Mouse (Mus musculus) stomach, embryonic 15.5 days (tissue): ENCODE results near the gene Urb1. TPM values are rescaled to one million over a fixed set of nuclear protein-coding genes. Genes with fewer than 3 reads are reported as not detected.
A peak's percentile ranks its signal among the peaks of the same experiment; 100 is the strongest.

Experiments used
- ATAC-seq: fragments of 200-750 bp; cut with Nextera tagmentation; 2 replicates; pipeline ENCODE4 v1.8.0; 2017; ENCODE audit warnings: low read depth, moderate number of reproducible peaks, moderate TSS enrichment; ENCODE audit not compliant: insufficient read depth, low FRiP score
- H3K27ac ChIP-seq: fragments of 300-500 bp; sonication (generic); 2 replicates; pipeline ENCODE4 v1.5.1; 2015; ENCODE audit warnings: mild to moderate bottlenecking, inconsistent platforms
- H3K27me3 ChIP-seq: fragments of 300-500 bp; sonication (generic); replicated peaks from 2 replicates; pipeline ENCODE4 v1.6.1; 2015; ENCODE audit warnings: inconsistent platforms
- H3K36me3 ChIP-seq: fragments of 300-500 bp; sonication (generic); 2 replicates; pipeline ENCODE4 v1.6.1; 2015; ENCODE audit warnings: inconsistent platforms
- H3K4me1 ChIP-seq: fragments of 300-500 bp; sonication (generic); 2 replicates; pipeline ENCODE4 v1.6.1; 2015; ENCODE audit warnings: inconsistent platforms
- H3K4me2 ChIP-seq: fragments of 300-500 bp; sonication (generic); 2 replicates; pipeline ENCODE4 v1.6.1; 2015; ENCODE audit warnings: mild to moderate bottlenecking, inconsistent platforms
- H3K4me3 ChIP-seq: fragments of 300-500 bp; sonication (generic); replicated peaks from 2 replicates; pipeline ENCODE4 v1.5.1; 2015; ENCODE audit warnings: inconsistent platforms
- H3K9ac ChIP-seq: fragments of 300-500 bp; sonication (generic); 2 replicates; pipeline ENCODE4 v1.6.1; 2015; ENCODE audit warnings: inconsistent platforms
- H3K9me3 ChIP-seq: fragments of 300-500 bp; sonication (generic); 2 replicates; pipeline ENCODE4 v1.6.1; 2016; ENCODE audit warnings: inconsistent platforms
- WGBS: fragments of 180-500 bp; shearing (Covaris S2); methylation state at CpG from one replicate; pipeline ENCODE4 v1.1.7; 2015; 5-methylcytosine and 5-hydroxymethylcytosine counted together
- polyA plus RNA-seq: library from polyadenylated mRNA; unstranded; fragments of >200 nt; fragmentation: Nextera tagmentation; extraction: Ambion mirVana; gene quantifications from 2 replicates; pipeline ENCODE4 v1.2.1, GENCODE M21; 2015

The Urb1 gene
- 6.4 and 9.0 TPM in 2 replicates for polyA plus RNA-seq

DNA sequence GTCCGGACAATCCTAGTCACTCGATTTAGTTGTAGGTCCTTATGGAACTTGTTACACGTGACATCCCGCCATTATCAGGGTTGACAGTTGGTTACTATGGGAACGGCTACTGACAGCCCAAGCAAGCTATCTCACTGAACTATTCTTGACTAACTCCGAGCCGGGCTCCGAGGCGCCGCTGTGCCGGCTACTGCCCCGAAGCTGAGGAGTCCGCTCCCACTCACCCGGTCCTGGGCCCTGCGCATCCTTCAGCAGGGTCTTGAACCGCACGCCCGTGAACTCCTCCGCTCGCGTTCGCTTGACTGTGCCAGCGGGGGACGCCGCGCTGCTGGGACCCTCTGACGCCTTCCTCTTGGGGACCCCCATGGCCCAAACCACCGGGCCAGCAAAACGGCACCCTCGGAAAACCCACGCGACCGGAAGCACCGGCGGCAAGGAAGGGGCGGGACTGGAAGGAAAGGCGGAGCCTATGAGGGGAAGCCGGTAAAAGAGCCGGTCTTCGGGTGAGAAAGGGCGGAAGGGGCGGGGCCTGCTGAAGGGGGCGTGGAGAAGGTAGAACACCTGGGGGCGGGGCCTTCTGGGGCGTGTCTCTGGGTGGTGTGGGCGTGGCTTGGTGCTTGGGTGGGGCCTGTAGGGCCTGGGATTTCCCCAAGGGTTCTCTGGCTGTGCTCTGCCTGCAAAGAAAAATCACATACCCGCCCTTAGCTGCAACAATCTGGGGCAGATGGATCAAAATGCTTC is at the start of gene Urb1:
Gene Urb1 (minus strand): TSS at position 439 of the 741 bp plus-strand sequence.
- no peaks in the 10 kb centered on the region for H3K27me3 ChIP-seq
- H3K27ac ChIP-seq: peak within 1 kb of the TSS; percentile 83
- H3K9me3 ChIP-seq: no peaks in the 10 kb centered on the region
- WGBS: under 1% methylated on average over 47 of the region's 47 CpGs
- peak within 1 kb of the TSS; percentile 89 for H3K4me3 ChIP-seq
- peaks cover 15% of the 10 kb centered on the region; the same call in 1 of the 2 replicates for H3K4me1 ChIP-seq
- H3K9ac ChIP-seq: peak within 1 kb of the TSS; percentile 45
- peak within 1 kb of the TSS; percentile 76 for H3K4me2 ChIP-seq
- peak; percentile 93 for ATAC-seq
- H3K36me3 ChIP-seq: no peaks in the 10 kb centered on the region

DNA sequence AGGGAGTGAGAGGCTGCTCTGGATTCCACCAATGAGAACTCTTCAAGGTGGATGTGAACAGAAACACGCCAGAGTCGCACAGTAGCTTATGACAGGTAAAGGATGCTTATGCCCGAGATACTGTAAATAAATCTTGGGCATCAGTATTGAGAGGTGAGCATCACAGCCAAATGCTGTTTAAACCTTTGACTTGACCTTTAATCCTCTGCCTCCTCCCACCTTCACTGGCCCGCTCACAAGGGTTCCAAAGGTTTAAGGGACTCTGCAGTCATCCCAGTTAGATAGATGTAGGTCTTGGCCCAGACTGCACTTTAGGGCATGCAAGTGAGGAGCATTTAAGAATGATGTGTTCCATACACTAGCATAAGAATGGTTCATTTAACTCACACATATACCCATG is 48.0 kb upstream of the Urb1 start:
- no peaks in the 10 kb centered on the region for H3K4me1 ChIP-seq
- WGBS: 64% methylated on average over 4 of the region's 4 CpGs
- no peak overlapping the region for H3K4me3 ChIP-seq
- no peaks in the 10 kb centered on the region for H3K27me3 ChIP-seq
- H3K9me3 ChIP-seq: no peaks in the 10 kb centered on the region
- H3K9ac ChIP-seq: no peak overlapping the region
- H3K27ac ChIP-seq: no peak overlapping the region
- ATAC-seq: no peak
- no peak overlapping the region for H3K4me2 ChIP-seq
- no peaks in the 10 kb centered on the region for H3K36me3 ChIP-seq

DNA sequence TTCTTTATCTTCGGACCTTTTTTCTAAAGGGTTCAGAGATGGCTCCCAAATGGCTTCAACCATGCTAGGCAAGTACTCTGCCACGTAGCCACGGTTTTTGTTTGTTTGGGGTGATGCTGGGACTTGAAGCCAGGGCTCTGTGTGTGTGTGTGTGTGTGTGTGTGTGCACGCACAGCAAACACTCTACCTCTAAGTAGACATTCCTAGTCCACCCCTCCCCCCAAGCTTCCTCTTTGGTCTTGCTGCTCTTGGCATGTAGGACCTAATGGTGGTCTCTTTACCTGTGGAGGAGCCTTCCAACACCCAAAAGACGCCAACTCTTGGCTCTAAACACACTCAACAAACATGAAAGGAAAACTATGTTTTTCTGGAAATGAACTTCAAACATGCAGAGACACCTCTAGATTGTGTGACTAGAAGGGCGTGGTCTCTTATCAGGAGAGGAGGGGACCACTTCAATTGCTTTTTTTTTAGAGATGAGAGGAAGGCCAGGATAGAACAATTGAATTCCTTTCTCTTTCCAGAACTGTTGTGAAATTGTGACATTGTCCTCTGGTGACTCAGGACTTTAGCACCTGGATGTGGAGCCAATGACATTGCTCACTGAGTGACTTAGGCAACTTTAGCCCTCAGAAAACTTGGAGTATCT is 46.5 kb upstream of the Urb1 start:
- no peak overlapping the region for H3K27ac ChIP-seq
- WGBS: 74% methylated on average over 6 of the region's 6 CpGs
- no peaks in the 10 kb centered on the region for H3K9me3 ChIP-seq
- H3K4me3 ChIP-seq: no peak overlapping the region
- H3K9ac ChIP-seq: no peak overlapping the region
- H3K36me3 ChIP-seq: no peaks in the 10 kb centered on the region
- no peaks in the 10 kb centered on the region for H3K27me3 ChIP-seq
- ATAC-seq: no peak
- no peaks in the 10 kb centered on the region for H3K4me1 ChIP-seq
- H3K4me2 ChIP-seq: no peak overlapping the region

DNA sequence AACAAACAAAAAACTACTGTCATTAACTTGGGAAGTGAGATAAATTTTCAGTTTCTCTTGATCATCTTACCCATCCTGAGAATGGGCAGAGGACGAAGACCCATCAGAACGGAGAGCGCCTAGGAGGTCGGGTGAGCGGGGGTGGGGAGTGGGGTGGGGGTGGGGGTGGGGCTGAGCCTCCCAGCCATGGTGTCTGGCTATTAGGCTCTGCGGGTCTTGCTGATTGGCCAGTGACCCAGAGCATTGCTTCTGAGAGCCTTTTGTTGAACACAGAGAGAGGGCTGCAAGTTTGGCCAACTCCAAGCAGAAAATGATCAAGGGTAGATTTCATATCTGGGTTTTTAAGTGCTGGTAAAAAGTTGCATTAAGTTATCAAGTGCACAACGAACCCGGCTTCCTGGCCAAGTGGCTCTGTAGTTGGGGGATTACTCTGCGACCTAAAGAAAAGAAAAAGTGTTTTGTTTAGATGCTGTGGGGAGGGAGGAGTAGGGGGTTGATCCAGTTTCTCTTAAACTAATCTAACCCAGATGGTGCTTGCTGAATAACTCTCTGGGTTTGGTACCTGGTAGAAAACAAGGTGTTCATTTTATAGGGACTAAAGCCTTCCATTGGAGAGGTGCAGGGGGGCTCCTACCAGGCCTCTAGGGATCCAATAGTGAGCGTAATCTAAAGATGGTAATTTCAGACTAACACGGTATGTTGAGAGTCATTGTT is 41.6 kb upstream of the Urb1 start:
- 70% methylated on average over 11 of the region's 11 CpGs for WGBS
- H3K4me2 ChIP-seq: no peak overlapping the region
- ATAC-seq: no peak

DNA sequence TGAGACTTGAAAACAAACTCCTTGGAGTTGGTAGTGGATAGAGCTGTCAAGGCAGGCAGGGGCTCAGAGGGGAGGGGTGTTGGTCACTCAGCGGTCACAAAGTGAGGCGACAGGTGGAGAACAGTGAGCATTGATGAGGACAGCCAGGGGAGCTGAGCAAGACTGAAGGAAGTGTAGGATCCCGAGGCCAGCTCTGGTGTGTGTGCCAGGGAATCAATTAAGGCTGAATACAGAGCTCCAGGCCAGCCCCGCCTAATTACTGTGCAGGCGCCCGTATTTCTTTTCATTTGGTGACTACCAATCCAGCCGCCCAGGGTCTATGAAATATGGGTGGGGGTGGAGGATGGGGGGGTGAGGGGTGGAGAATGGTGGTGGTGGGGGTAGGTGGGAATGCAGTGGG is 40.7 kb upstream of the Urb1 start:
- Histone ChIP-seq H3K36me3 (no peaks in the 10 kb centered on the region), H3K9me3 (no peaks in the 10 kb centered on the region), H3K27me3 (no peaks in the 10 kb centered on the region), H3K4me1 (no peaks in the 10 kb centered on the region), H3K4me2 (no peak overlapping the region), H3K27ac (no peak overlapping the region), H3K9ac (no peak overlapping the region), H3K4me3 (no peak overlapping the region)
- 67% methylated on average over 7 of the region's 7 CpGs for WGBS
- ATAC-seq: no peak

More for the DNA sequence above, 41.6 kb upstream of the Urb1 start:
- H3K4me3 ChIP-seq: no peak overlapping the region
- no peak overlapping the region for H3K27ac ChIP-seq
- no peaks in the 10 kb centered on the region for H3K27me3 ChIP-seq
- no peaks in the 10 kb centered on the region for H3K36me3 ChIP-seq
- H3K4me1 ChIP-seq: no peaks in the 10 kb centered on the region
- H3K9ac ChIP-seq: no peak overlapping the region
- H3K9me3 ChIP-seq: no peaks in the 10 kb centered on the region

DNA sequence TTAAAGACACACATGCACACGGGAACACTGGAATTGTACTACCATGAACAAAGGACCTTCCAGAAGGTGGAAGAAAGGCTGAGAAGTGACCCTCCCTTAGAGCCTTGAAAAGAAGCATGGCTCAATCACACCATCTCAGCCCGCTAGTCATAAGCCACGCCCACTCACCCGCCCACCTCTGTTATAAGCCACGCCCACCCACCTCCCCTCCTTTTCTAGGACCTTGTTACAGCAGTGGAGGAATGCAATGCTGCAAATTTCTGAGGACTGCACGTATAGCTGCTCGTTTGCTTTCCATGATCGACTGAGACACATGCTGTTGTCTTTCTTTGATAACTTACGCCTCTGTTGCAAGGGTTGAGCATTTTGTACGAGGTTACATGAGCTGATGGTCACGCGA is 39.0 kb upstream of the Urb1 start:
- H3K4me3 ChIP-seq: no peak overlapping the region
- H3K27ac ChIP-seq: no peak overlapping the region
- H3K9me3 ChIP-seq: no peaks in the 10 kb centered on the region
- no peak overlapping the region for H3K4me2 ChIP-seq
- 46% methylated on average over 12 of the region's 12 CpGs for whole genome bisulfite sequencing
- no peaks in the 10 kb centered on the region for H3K4me1 ChIP-seq
- no peak overlapping the region for H3K9ac ChIP-seq
- H3K27me3 ChIP-seq: no peaks in the 10 kb centered on the region
- no peaks in the 10 kb centered on the region for H3K36me3 ChIP-seq
- ATAC-seq: 0 out of 2 replicates have a peak, but pooled peaks have one; percentile 18

DNA sequence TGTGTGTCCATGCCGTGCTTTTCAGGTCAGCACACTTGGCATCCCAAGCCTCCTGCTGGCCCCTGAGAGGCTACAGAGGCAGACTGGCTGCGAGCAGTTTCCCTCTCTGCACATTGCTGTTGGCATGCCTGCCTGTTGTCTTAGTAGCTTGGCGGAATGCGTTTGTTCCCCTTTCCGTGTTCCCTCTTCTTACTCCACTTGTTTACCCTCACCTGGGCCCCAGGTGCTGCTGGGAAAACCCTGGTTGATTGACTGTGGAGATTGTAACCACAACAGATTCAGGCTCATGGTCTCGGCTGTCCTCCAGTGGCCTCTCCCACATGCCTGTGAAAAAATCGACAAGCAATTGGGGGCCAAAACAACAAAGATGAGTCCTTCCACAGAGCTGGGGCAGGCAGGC is 38.5 kb upstream of the Urb1 start:
- no peak overlapping the region for H3K4me2 ChIP-seq
- H3K4me3 ChIP-seq: no peak overlapping the region
- no peak overlapping the region for H3K27ac ChIP-seq
- no peaks in the 10 kb centered on the region for H3K9me3 ChIP-seq
- no peaks in the 10 kb centered on the region for H3K36me3 ChIP-seq
- H3K4me1 ChIP-seq: no peaks in the 10 kb centered on the region
- 0 out of 2 replicates have a peak, but pooled peaks have one; percentile 7 for ATAC-seq
- H3K27me3 ChIP-seq: no peaks in the 10 kb centered on the region
- H3K9ac ChIP-seq: no peak overlapping the region
- WGBS: 64% methylated on average over 7 of the region's 7 CpGs

DNA sequence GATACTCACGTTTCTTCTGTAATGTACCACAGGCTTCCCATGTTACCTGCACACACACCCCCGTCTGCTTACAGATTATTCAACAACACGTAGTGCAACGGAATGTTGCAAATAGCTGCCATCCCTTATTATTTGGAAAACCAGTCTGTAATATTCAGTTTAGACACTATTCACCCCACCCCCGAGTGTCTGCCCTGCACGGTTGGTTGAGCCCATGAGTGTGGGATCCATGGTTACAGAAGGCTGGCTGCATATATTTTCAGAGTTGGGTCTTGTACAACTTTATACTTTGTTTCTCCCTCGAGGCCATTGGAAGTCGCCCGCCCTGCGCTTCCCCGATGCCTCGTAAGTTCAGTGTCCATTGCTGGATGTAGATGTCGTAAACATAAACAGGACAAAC is 35.4 kb upstream of the Urb1 start:
- H3K9ac ChIP-seq: no peak overlapping the region
- H3K36me3 ChIP-seq: no peaks in the 10 kb centered on the region
- no peak for ATAC-seq
- no peak overlapping the region for H3K4me2 ChIP-seq
- 84% methylated on average over 13 of the region's 13 CpGs for WGBS
- H3K4me3 ChIP-seq: no peak overlapping the region
- no peaks in the 10 kb centered on the region for H3K4me1 ChIP-seq
- H3K27me3 ChIP-seq: no peaks in the 10 kb centered on the region
- H3K9me3 ChIP-seq: no peaks in the 10 kb centered on the region
- no peak overlapping the region for H3K27ac ChIP-seq

DNA sequence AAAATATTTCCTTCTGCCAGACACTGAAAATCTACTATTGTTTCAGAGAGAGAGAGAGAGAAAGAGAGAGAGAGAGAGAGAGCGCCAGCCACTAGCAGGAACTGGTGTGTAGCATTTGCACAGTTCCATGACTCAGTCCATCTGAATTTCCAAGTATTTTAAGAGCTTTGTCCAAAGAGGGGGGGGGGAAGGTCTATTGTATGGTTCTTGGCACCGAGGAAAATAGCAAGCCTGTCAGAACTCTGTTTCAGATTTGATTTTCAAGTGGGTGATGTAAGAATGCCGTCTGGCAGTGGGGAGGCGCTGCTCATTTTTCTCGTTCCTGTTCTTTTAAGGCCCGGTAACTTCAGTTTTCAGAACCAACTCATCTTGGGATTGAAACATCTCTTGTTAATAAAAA is 34.8 kb upstream of the Urb1 start:
- H3K27ac ChIP-seq: no peak overlapping the region
- no peak overlapping the region for H3K4me2 ChIP-seq
- no peaks in the 10 kb centered on the region for H3K9me3 ChIP-seq
- 72% methylated on average over 6 of the region's 6 CpGs for WGBS
- no peak overlapping the region for H3K4me3 ChIP-seq
- H3K27me3 ChIP-seq: no peaks in the 10 kb centered on the region
- H3K36me3 ChIP-seq: no peaks in the 10 kb centered on the region
- no peaks in the 10 kb centered on the region for H3K4me1 ChIP-seq
- no peak overlapping the region for H3K9ac ChIP-seq
- ATAC-seq: no peak; the same call in 1 of the 2 replicates

DNA sequence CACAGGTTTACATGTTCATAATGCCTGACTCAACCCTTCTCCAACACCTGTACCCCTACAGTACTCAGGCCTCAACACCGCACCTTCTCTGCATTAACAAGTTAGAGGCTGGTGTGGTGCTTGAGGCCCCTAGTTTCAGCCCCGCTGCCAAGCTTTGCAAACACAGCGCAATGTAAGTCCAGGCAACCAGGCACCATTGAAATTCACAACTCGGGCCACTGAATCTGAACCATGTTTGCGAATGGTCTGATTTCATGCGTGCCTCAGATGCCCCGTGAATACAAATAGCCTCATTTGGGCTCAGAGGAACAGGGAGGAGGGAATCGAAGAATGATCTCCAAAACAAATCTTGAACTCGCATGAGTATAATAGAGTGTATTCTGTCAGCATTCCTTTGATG is 32.0 kb upstream of the Urb1 start:
- no peaks in the 10 kb centered on the region for H3K4me1 ChIP-seq
- no peak for ATAC-seq
- H3K27ac ChIP-seq: no peak overlapping the region
- no peak overlapping the region for H3K4me2 ChIP-seq
- no peaks in the 10 kb centered on the region for H3K36me3 ChIP-seq
- WGBS: 50% methylated on average over 9 of the region's 9 CpGs
- no peak overlapping the region for H3K9ac ChIP-seq
- no peak overlapping the region for H3K4me3 ChIP-seq
- H3K27me3 ChIP-seq: no peaks in the 10 kb centered on the region
- no peaks in the 10 kb centered on the region for H3K9me3 ChIP-seq

DNA sequence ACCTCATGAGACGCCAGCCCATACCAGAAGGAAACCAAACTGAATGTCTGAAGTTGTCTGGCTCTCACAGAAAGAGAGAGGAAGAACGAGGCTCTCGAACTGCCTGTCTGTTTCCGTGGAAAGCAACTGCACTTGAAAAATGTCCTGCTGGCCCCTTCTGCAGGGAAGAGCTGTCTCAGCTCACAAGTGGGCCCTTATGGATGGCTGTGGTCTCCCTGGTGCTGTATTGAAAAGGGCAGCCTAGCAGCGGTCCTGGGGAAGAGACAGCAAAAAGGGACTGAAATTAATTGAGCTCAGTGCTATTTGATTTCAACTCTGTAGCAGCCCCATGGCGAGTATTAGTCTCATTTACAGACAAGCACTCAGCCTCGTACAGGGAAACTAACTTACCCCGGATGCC is 27.2 kb upstream of the Urb1 start:
- H3K36me3 ChIP-seq: no peaks in the 10 kb centered on the region
- no peaks in the 10 kb centered on the region for H3K4me1 ChIP-seq
- H3K4me3 ChIP-seq: no peak overlapping the region
- H3K9me3 ChIP-seq: no peaks in the 10 kb centered on the region
- 62% methylated on average over 8 of the region's 8 CpGs for WGBS
- no peak overlapping the region for H3K9ac ChIP-seq
- 0 out of 2 replicates have a peak, but pooled peaks cover 3% of the 10 kb centered on the region for H3K27me3 ChIP-seq
- H3K27ac ChIP-seq: no peak overlapping the region
- ATAC-seq: no peak
- no peak overlapping the region for H3K4me2 ChIP-seq
